Mouse (Mus musculus) MEL (cell line): Measurements from ENCODE around the gene Erf.

ENCODE experiments used
- CHD1 ChIP-seq: IDR thresholded peaks from 2 replicates; pipeline ENCODE4 v1.6.1; 2012; ENCODE audit warnings: low read depth, mild to moderate bottlenecking, inconsistent platforms, low read length, improper control_type of control experiment
- CTCF ChIP-seq, 3 experiments: IDR thresholded peaks in 2 of 3; conservative IDR thresholded peaks in 1 of 3; 2 replicates each; pipeline ENCODE4 v1.5.1; 2011 to 2012; ENCODE audit warnings: low read length in 3 of 3, low read depth in 2 of 3, mild to moderate bottlenecking in 2 of 3, improper control_type of control experiment in 1 of 3, inconsistent platforms in 1 of 3, mixed read lengths in 1 of 3, moderate library complexity in 1 of 3; ENCODE audit not compliant: control insufficient read depth in 1 of 3, insufficient read depth in 1 of 3, poor library complexity in 1 of 3, severe bottlenecking in 1 of 3
- ELF1 ChIP-seq: IDR thresholded peaks from 2 replicates; pipeline ENCODE4 v1.6.1; 2014; ENCODE audit warnings: low read depth, mild to moderate bottlenecking, inconsistent platforms, low read length, improper control_type of control experiment, moderate library complexity
- EP300 ChIP-seq, 2 experiments: IDR thresholded peaks; 2 replicates each; pipeline ENCODE4 v1.6.1; 2011; ENCODE audit warnings: improper control_type of control experiment in 2 of 2, low read length in 2 of 2, low read depth in 1 of 2, mild to moderate bottlenecking in 1 of 2
- GABPA ChIP-seq: IDR thresholded peaks from 2 replicates; pipeline ENCODE4 v1.6.1; 2012; ENCODE audit warnings: low read depth, mild to moderate bottlenecking, inconsistent platforms, low read length, improper control_type of control experiment, moderate library complexity
- MAFK ChIP-seq: IDR thresholded peaks from 2 replicates; pipeline ENCODE4 v1.6.1; 2011; ENCODE audit warnings: low read depth, mild to moderate bottlenecking, low read length, improper control_type of control experiment, borderline replicate concordance
- MXI1 ChIP-seq: IDR thresholded peaks from 2 replicates; pipeline ENCODE4 v1.6.1; 2011; ENCODE audit warnings: mild to moderate bottlenecking, low read depth, low read length, improper control_type of control experiment
- NELFE ChIP-seq: IDR thresholded peaks from 2 replicates; pipeline ENCODE4 v1.6.1; 2011; ENCODE audit warnings: low read depth, low read length, improper control_type of control experiment
- POLR2A ChIP-seq, 2 experiments: IDR thresholded peaks; 2 replicates each; pipeline ENCODE4 v1.6.1; 2011 to 2012; ENCODE audit warnings: low read length in 2 of 2, mild to moderate bottlenecking in 2 of 2, control low read depth in 1 of 2, improper control_type of control experiment in 1 of 2, low read depth in 1 of 2, moderate library complexity in 1 of 2; ENCODE audit not compliant: control insufficient read depth in 1 of 2, insufficient read depth in 1 of 2, poor library complexity in 1 of 2
- POLR2AphosphoS5 ChIP-seq: IDR thresholded peaks from 2 replicates; pipeline ENCODE4 v1.6.1; 2012; ENCODE audit warnings: low read depth, borderline replicate concordance, mild to moderate bottlenecking, inconsistent platforms, low read length, moderate library complexity, mixed read lengths
- TCF12 ChIP-seq: IDR thresholded peaks from 2 replicates; pipeline ENCODE4 v1.6.1; 2014; ENCODE audit warnings: low read depth, mild to moderate bottlenecking, inconsistent platforms, low read length, improper control_type of control experiment, moderate library complexity
- USF1 ChIP-seq: IDR thresholded peaks from 2 replicates; pipeline ENCODE4 v1.6.1; 2014; ENCODE audit warnings: low read depth, mild to moderate bottlenecking, inconsistent platforms, low read length, improper control_type of control experiment, moderate library complexity
- ZC3H11A ChIP-seq: IDR thresholded peaks from 2 replicates; pipeline ENCODE4 v1.6.1; 2012; ENCODE audit warnings: low read depth, mild to moderate bottlenecking, inconsistent platforms, low read length, improper control_type of control experiment

DNA sequence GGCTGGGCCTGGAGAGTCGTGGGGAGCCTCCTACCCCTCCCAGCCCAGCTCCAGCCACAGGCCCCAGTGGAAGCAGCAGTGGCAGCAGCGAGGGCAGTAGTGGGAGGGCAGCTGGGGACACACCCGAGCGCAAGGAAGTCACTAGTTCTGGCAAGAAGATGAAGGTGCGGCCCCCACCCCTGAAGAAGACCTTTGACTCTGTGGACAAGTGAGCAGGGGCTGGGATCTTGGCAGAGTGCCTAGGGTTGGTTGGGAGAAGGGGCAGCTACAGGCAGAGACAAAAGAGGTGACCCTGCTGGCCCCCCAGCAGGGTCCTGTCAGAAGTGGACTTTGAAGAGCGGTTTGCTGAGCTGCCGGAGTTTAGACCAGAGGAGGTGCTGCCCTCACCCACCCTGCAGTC lies 41.5 kb upstream of the Erf start:
- no peak for TF ChIP-seq GABPA
- TF ChIP-seq MXI1 = no peak
- TF ChIP-seq EP300 (IDR thresholded peaks at IDR 0.05; ENCODE audit: low read depth in 1 of 2, low read length in 2 of 2) = no peak
- TF ChIP-seq ELF1 = no peak
- TF ChIP-seq POLR2AphosphoS5 = no peak
- no peak for TF ChIP-seq MAFK
- TF ChIP-seq CTCF (IDR thresholded peaks at IDR 0.05 in 2 of 3, conservative IDR thresholded peaks at IDR 0.05 in 1 of 3; ENCODE audit: control insufficient read depth in 1 of 3, insufficient read depth in 1 of 3, low read depth in 2 of 3, low read length in 3 of 3, poor library complexity in 1 of 3, severe bottlenecking in 1 of 3) = no peak
- TF ChIP-seq NELFE = no peak
- no peak for TF ChIP-seq ZC3H11A
- no peak for TF ChIP-seq USF1
- TF ChIP-seq POLR2A (IDR thresholded peaks at IDR 0.05; ENCODE audit: control insufficient read depth in 1 of 2, insufficient read depth in 1 of 2, low read depth in 1 of 2, low read length in 2 of 2, poor library complexity in 1 of 2) = no peak
- TF ChIP-seq TCF12 = no peak
- TF ChIP-seq CHD1 = no peak
